Mouse (Mus musculus) embryonic fibroblast, embryonic 13.5 days (primary cell): ENCODE results near the gene Olfr133.
"Not testable (repeated sequence)": the region's sequence is repeated elsewhere in the genome, so short reads cannot be mapped to it uniquely, and the experiment has no call there.

Experiments
- CTCF ChIP-seq: IDR thresholded peaks from 2 replicates; pipeline ENCODE4 v1.5.1; 2011; ENCODE audit warnings: mild to moderate bottlenecking, control low read depth, low read length, moderate library complexity, borderline replicate concordance; ENCODE audit not compliant: insufficient read depth
- POLR2A ChIP-seq: IDR thresholded peaks from 2 replicates; pipeline ENCODE4 v1.6.1; 2011; ENCODE audit warnings: low read depth, mild to moderate bottlenecking, control low read depth, low read length, moderate library complexity

- TF ChIP-seq POLR2A, CTCF: not testable (repeated sequence)
Measured at GRCm38 (mm10) chr17:38125371-38125770, 19.7 kb upstream of the Olfr133 start.
